Mouse (Mus musculus): ENCODE results near the gene Mfsd4b1.

GRCm38 (mm10) chr10:39977346-39977745, 47.7 kb downstream of the Mfsd4b1 start:
- TF ChIP-seq EP300 (IDR thresholded peaks at IDR 0.05; ENCODE audit: low read depth) = no peak
- TF ChIP-seq CTCF (IDR thresholded peaks at IDR 0.05; ENCODE audit: low read depth) = no peak
